Mouse (Mus musculus) ovary, postnatal 14 days (tissue): ENCODE measurements around the gene Irgq.
"Not testable (repeated sequence)": the region's sequence is repeated elsewhere in the genome, so short reads cannot be mapped to it uniquely, and the experiment has no call there.

Experiments used
- DNase-seq: peaks from one replicate; pipeline ENCODE4 v3.0.0; 2022; ENCODE audit warnings: low spot score

Irgq gene

GRCm38 (mm10) chr7:24530062-24530931 lies at the start of gene Irgq:
TSS of gene Irgq (plus strand) at chr7:24530689.
- peak; percentile 98 for DNase-seq

GRCm38 (mm10) chr7:24480986-24481473 lies 49.5 kb upstream of the Irgq start:
- DNase-seq, result no peak

- peak; percentile 82 for DNase-seq
Measured at GRCm38 (mm10) chr7:24481474-24482207, 48.8 kb upstream of the Irgq start, which contains the start of gene Cadm4. TSS of gene Cadm4 (plus strand) at chr7:24482023.

- no peak for DNase-seq
Measured at GRCm38 (mm10) chr7:24482208-24483020, 48.1 kb upstream of the Irgq start.

GRCm38 (mm10) chr7:24483291-24483690 lies 47.2 kb upstream of the Irgq start:
- not testable (repeated sequence) for DNase-seq

- DNase-seq, result no peak
Measured at GRCm38 (mm10) chr7:24485481-24485880, 45.0 kb upstream of the Irgq start.

- no peak for DNase-seq
Measured at GRCm38 (mm10) chr7:24486654-24487130, 43.8 kb upstream of the Irgq start.

GRCm38 (mm10) chr7:24487403-24487802 lies 43.1 kb upstream of the Irgq start:
- no peak for DNase-seq

- no peak for DNase-seq
Measured at GRCm38 (mm10) chr7:24488303-24488702, 42.2 kb upstream of the Irgq start.

GRCm38 (mm10) chr7:24499856-24500577 lies 30.5 kb upstream of the Irgq start:
- no peak for DNase-seq

GRCm38 (mm10) chr7:24500929-24501328 lies 29.6 kb upstream of the Irgq start:
- DNase-seq, result no peak

GRCm38 (mm10) chr7:24501492-24501891 lies 29.0 kb upstream of the Irgq start:
- DNase-seq, result no peak

- DNase-seq, result no peak
Measured at GRCm38 (mm10) chr7:24504004-24504403, 26.5 kb upstream of the Irgq start.

GRCm38 (mm10) chr7:24504868-24505267 lies 25.6 kb upstream of the Irgq start:
- no peak for DNase-seq

GRCm38 (mm10) chr7:24505447-24506064 lies 24.9 kb upstream of the Irgq start:
- DNase-seq, result no peak

GRCm38 (mm10) chr7:24506065-24506459 lies 24.4 kb upstream of the Irgq start:
- DNase-seq, result no peak

GRCm38 (mm10) chr7:24506476-24506837 lies 24.0 kb upstream of the Irgq start:
- DNase-seq, result peak; percentile 47

- peak; percentile 76 for DNase-seq
Measured at GRCm38 (mm10) chr7:24506838-24507725, 23.4 kb upstream of the Irgq start, which contains the start of gene Zfp428. TSS of gene Zfp428 (plus strand) at chr7:24507006.

- DNase-seq, result no peak
Measured at GRCm38 (mm10) chr7:24507726-24508114, 22.8 kb upstream of the Irgq start.

GRCm38 (mm10) chr7:24512355-24512754 lies 18.1 kb upstream of the Irgq start, which contains the start of gene AC161166.1:
TSS of gene AC161166.1 (minus strand) at chr7:24512455.
- no peak for DNase-seq
